ENCODE assay signal across 12 mouse cellular contexts in genomic region chr11:82847571-82848000, GRCm38 (mm10). TPM values are rescaled to one million over a fixed set of nuclear protein-coding genes. Genes with fewer than 3 reads are reported as not detected.
DNase-seq lines count a peak whose midpoint lies in the region; ATAC-seq lines count a peak whose summit lies in the region.
"Had no signal": no experiment of that assay in that cellular context is flagged by ENCODE, and none has a peak within 500 bp of the region (broad histone marks: within the 10 kb centered on the region; RNA-seq: fewer than 3 reads in every experiment).

No protein-coding gene starts in this region.

- no peak overlapping the region for H3K4me3 ChIP-seq in forebrain, embryonic 11.5 days (ENCODE audit: low read depth, low read length)
- H3K4me3 ChIP-seq in forebrain, embryonic 13.5 days: no peak overlapping the region
- no peak overlapping the region for H3K4me3 ChIP-seq in kidney, embryonic 14.5 days (ENCODE audit: low read length)
- peak overlapping the region; percentile 54 for H3K4me3 ChIP-seq in erythroblast, embryonic 14.5 days (replicated peaks)
- H3K4me3 ChIP-seq: hindbrain, embryonic 12.5 days had no signal

- H3K9ac ChIP-seq in forebrain, embryonic 11.5 days (ENCODE audit: low read length): no peak overlapping the region
- no peak overlapping the region for H3K9ac ChIP-seq in forebrain, embryonic 13.5 days
- H3K9ac ChIP-seq in kidney, embryonic 14.5 days (ENCODE audit: low read depth, low read length): no peak overlapping the region
- H3K9ac ChIP-seq: hindbrain, embryonic 12.5 days had no signal

- no peaks in the 10 kb centered on the region for H3K36me3 ChIP-seq in forebrain, embryonic 11.5 days (ENCODE audit: control insufficient read depth, insufficient read depth, low read length)
- no peaks in the 10 kb centered on the region for H3K36me3 ChIP-seq in forebrain, embryonic 13.5 days (ENCODE audit: poor library complexity, severe bottlenecking)
- H3K36me3 ChIP-seq in kidney, embryonic 14.5 days (ENCODE audit: control insufficient read depth, insufficient read depth, low read length): no peaks in the 10 kb centered on the region
- H3K36me3 ChIP-seq in erythroblast, embryonic 14.5 days (ENCODE audit: control insufficient read depth): peaks cover 69% of the 10 kb centered on the region
- H3K36me3 ChIP-seq: hindbrain, embryonic 12.5 days had no signal

- H3K9me3 ChIP-seq in forebrain, embryonic 11.5 days (ENCODE audit: control insufficient read depth, low read length): no peaks in the 10 kb centered on the region
- no peaks in the 10 kb centered on the region for H3K9me3 ChIP-seq in forebrain, embryonic 13.5 days (replicated peaks)
- no peaks in the 10 kb centered on the region for H3K9me3 ChIP-seq in kidney, embryonic 14.5 days (ENCODE audit: control insufficient read depth, low read length)
- no peaks in the 10 kb centered on the region for H3K9me3 ChIP-seq in erythroblast, embryonic 14.5 days (ENCODE audit: control insufficient read depth, low read length)
- H3K9me3 ChIP-seq: hindbrain, embryonic 12.5 days had no signal

- DNase-seq in forebrain, embryonic 11.5 days (ENCODE audit: low spot score): no peak
- DNase-seq in kidney, postnatal 14 days: peak; percentile 33
- DNase-seq in spleen, postnatal 36 days (ENCODE audit: low spot score in 2 of 2): peak; percentile 41 to 75
- no peak for DNase-seq in left cerebral cortex, adult 18-20 months (ENCODE audit: low spot score in 2 of 2)
- DNase-seq in ovary, adult 18-20 months (ENCODE audit: low spot score): no peak
- DNase-seq: gastrocnemius, postnatal 36 days; lung, adult 18-20 months had no signal

- ATAC-seq in forebrain, embryonic 11.5 days (replicated peaks; ENCODE audit: low FRiP score): 0 out of 2 replicates have a peak, but pooled peaks have one; percentile 42
- no peak for ATAC-seq in forebrain, embryonic 13.5 days
- ATAC-seq in kidney, embryonic 14.5 days (ENCODE audit: low FRiP score, low TSS enrichment): no peak
- ATAC-seq: midbrain, embryonic 16.5 days had no signal

- H3K27ac ChIP-seq in forebrain, embryonic 11.5 days (ENCODE audit: low read depth, low read length): no peak overlapping the region
- no peak overlapping the region for H3K27ac ChIP-seq in forebrain, embryonic 13.5 days
- no peak overlapping the region for H3K27ac ChIP-seq in kidney, embryonic 14.5 days (ENCODE audit: low read depth, low read length)
- H3K27ac ChIP-seq: hindbrain, embryonic 12.5 days had no signal

- 16% methylated on average over 6 of the region's 6 CpGs for WGBS in forebrain, embryonic 11.5 days
- WGBS in forebrain, embryonic 13.5 days: 9% methylated on average over 6 of the region's 6 CpGs
- WGBS in kidney, embryonic 14.5 days: 42% methylated on average over 6 of the region's 6 CpGs

- H3K4me1 ChIP-seq in forebrain, embryonic 11.5 days (replicated peaks; ENCODE audit: control insufficient read depth, insufficient read depth, low read length): peaks cover 9% of the 10 kb centered on the region; the same call in 1 of the 2 replicates
- peaks cover 49% of the 10 kb centered on the region for H3K4me1 ChIP-seq in forebrain, embryonic 13.5 days
- H3K4me1 ChIP-seq in kidney, embryonic 14.5 days (ENCODE audit: control insufficient read depth, insufficient read depth, low read length): peaks cover 32% of the 10 kb centered on the region
- peaks cover 97% of the 10 kb centered on the region for H3K4me1 ChIP-seq in erythroblast, embryonic 14.5 days (ENCODE audit: control insufficient read depth)

- H3K27me3 ChIP-seq in forebrain, embryonic 11.5 days (ENCODE audit: control insufficient read depth, insufficient read depth, low read length): 0 out of 2 replicates have a peak, but pooled peaks cover 2% of the 10 kb centered on the region
- 0 out of 2 replicates have a peak, but pooled peaks cover 2% of the 10 kb centered on the region for H3K27me3 ChIP-seq in forebrain, embryonic 13.5 days
- H3K27me3 ChIP-seq in kidney, embryonic 14.5 days (ENCODE audit: control insufficient read depth, insufficient read depth, low read length): no peaks in the 10 kb centered on the region
- H3K27me3 ChIP-seq in erythroblast, embryonic 14.5 days (ENCODE audit: control insufficient read depth): no peaks in the 10 kb centered on the region

- no peak overlapping the region for H3K4me2 ChIP-seq in forebrain, embryonic 11.5 days (ENCODE audit: low read depth, low read length, severe bottlenecking)
- H3K4me2 ChIP-seq in forebrain, embryonic 13.5 days: no peak overlapping the region
- H3K4me2 ChIP-seq in kidney, embryonic 14.5 days (replicated peaks; ENCODE audit: low read depth, low read length): no peak overlapping the region
- H3K4me2 ChIP-seq: hindbrain, embryonic 12.5 days had no signal

RNA-seq across cellular contexts. Expression of gene Rffl, which starts 23.4 kb away (rescaled TPM):
- 17.0 and 18.4 TPM in 2 replicates for polyA plus RNA-seq in forebrain, embryonic 11.5 days (2014; fragmentation: Nextera tagmentation; extraction: Ambion mirVana)
- 14.4 and 15.1 TPM in 2 replicates for polyA plus RNA-seq in forebrain, embryonic 13.5 days (2015; fragmentation: Nextera tagmentation; extraction: Ambion mirVana)
- polyA plus RNA-seq in kidney, embryonic 14.5 days (2014; fragmentation: Nextera tagmentation; extraction: Ambion mirVana): 13.1 and 23.5 TPM in 2 replicates
- polyA plus RNA-seq in erythroblast, embryonic 14.5 days (2012): 4.5 and 6.4 TPM in 2 replicates
- total RNA-seq in left cerebral cortex, adult 18-20 months (2021): 10 to 100 TPM; 11.1 to 11.2 TPM

RNA-seq across cellular contexts. Expression of gene Rad51d, which starts 42.8 kb away (rescaled TPM):
- polyA plus RNA-seq in forebrain, embryonic 11.5 days (2014; fragmentation: Nextera tagmentation; extraction: Ambion mirVana): 15.6 and 17.4 TPM in 2 replicates
- 10.9 and 12.8 TPM in 2 replicates for polyA plus RNA-seq in forebrain, embryonic 13.5 days (2015; fragmentation: Nextera tagmentation; extraction: Ambion mirVana)
- 8.8 and 11.5 TPM in 2 replicates for polyA plus RNA-seq in kidney, embryonic 14.5 days (2014; fragmentation: Nextera tagmentation; extraction: Ambion mirVana)
- polyA plus RNA-seq in erythroblast, embryonic 14.5 days (2012): 0.05 and 0.19 TPM in 2 replicates
- 10 to 100 TPM; 17.5 to 21.0 TPM for total RNA-seq in left cerebral cortex, adult 18-20 months (2021)

RNA-seq across cellular contexts. Expression of gene Fndc8, which starts 44.3 kb away (rescaled TPM):
- polyA plus RNA-seq in forebrain, embryonic 11.5 days (2014; fragmentation: Nextera tagmentation; extraction: Ambion mirVana): 0.44 and 0.48 TPM in 2 replicates
- 0.22 and 0.42 TPM in 2 replicates for polyA plus RNA-seq in forebrain, embryonic 13.5 days (2015; fragmentation: Nextera tagmentation; extraction: Ambion mirVana)
- 0.19 and 0.23 TPM in 2 replicates for polyA plus RNA-seq in kidney, embryonic 14.5 days (2014; fragmentation: Nextera tagmentation; extraction: Ambion mirVana)
- 0.03 TPM in 1 of 2 replicates, not detected in the other for polyA plus RNA-seq in erythroblast, embryonic 14.5 days (2012)
- not detected for total RNA-seq in left cerebral cortex, adult 18-20 months (2021)
- total RNA-seq: gastrocnemius, postnatal 36 days had no signal

Comparison
In these comparisons a context has a peak if more than half of its experiments do, and no peak if none do; other contexts are left out.
1. DNase-seq: peak in kidney, postnatal 14 days (single experiment) and spleen, postnatal 36 days (2 of 2); none in forebrain, embryonic 11.5 days (single experiment), left cerebral cortex, adult 18-20 months (0 of 2) and ovary, adult 18-20 months (single experiment).